Mouse (Mus musculus): ENCODE measurements around the gene Stmnd1.
"Not testable (repeated sequence)": the region's sequence is repeated elsewhere in the genome, so short reads cannot be mapped to it uniquely, and the experiment has no call there.

The Stmnd1 gene

GRCm38 (mm10) chr13:46273453-46274110 lies at the start of gene Stmnd1:
TSS of gene Stmnd1 (plus strand) at chr13:46273721.
- peak; percentile 38 for DNase-seq

- DNase-seq = peak; percentile 18
Observed at GRCm38 (mm10) chr13:46226956-46227355, 46.6 kb upstream of the Stmnd1 start.

GRCm38 (mm10) chr13:46227486-46227885 lies 46.0 kb upstream of the Stmnd1 start:
- DNase-seq = no peak

- DNase-seq = not testable (repeated sequence)
Observed at GRCm38 (mm10) chr13:46228750-46229149, 44.8 kb upstream of the Stmnd1 start.

GRCm38 (mm10) chr13:46231514-46232085 lies 41.9 kb upstream of the Stmnd1 start:
- DNase-seq = peak; percentile 39

- peak; percentile 18 for DNase-seq
Observed at GRCm38 (mm10) chr13:46237723-46238349, 35.7 kb upstream of the Stmnd1 start.

GRCm38 (mm10) chr13:46238796-46239195 lies 34.7 kb upstream of the Stmnd1 start:
- DNase-seq = peak; percentile 31

GRCm38 (mm10) chr13:46241391-46242188 lies 31.9 kb upstream of the Stmnd1 start:
- DNase-seq = no peak

- no peak for DNase-seq
Observed at GRCm38 (mm10) chr13:46253753-46254152, 19.8 kb upstream of the Stmnd1 start.

GRCm38 (mm10) chr13:46254171-46254570 lies 19.4 kb upstream of the Stmnd1 start:
- no peak for DNase-seq

GRCm38 (mm10) chr13:46255616-46256015 lies 17.9 kb upstream of the Stmnd1 start:
- no peak for DNase-seq

GRCm38 (mm10) chr13:46257847-46258246 lies 15.7 kb upstream of the Stmnd1 start:
- DNase-seq = peak; percentile 86

- DNase-seq = no peak
Observed at GRCm38 (mm10) chr13:46259526-46259925, 14.0 kb upstream of the Stmnd1 start.

GRCm38 (mm10) chr13:46261244-46261643 lies 12.3 kb upstream of the Stmnd1 start:
- DNase-seq = no peak

- no peak for DNase-seq
Observed at GRCm38 (mm10) chr13:46267783-46268182, 5.7 kb upstream of the Stmnd1 start.

GRCm38 (mm10) chr13:46268341-46268740 lies 5.2 kb upstream of the Stmnd1 start:
- DNase-seq = peak; percentile 64

GRCm38 (mm10) chr13:46268815-46269445 lies 4.6 kb upstream of the Stmnd1 start:
- DNase-seq = peak; percentile 64

GRCm38 (mm10) chr13:46272811-46273452 lies 589 bp upstream of the Stmnd1 start:
- DNase-seq = peak; percentile 44

- DNase-seq = no peak
Observed at GRCm38 (mm10) chr13:46275701-46276100, 2.2 kb downstream of the Stmnd1 start.

GRCm38 (mm10) chr13:46282543-46282942 lies 9.0 kb downstream of the Stmnd1 start:
- no peak for DNase-seq

- DNase-seq = no peak
Observed at GRCm38 (mm10) chr13:46287801-46288200, 14.3 kb downstream of the Stmnd1 start.

GRCm38 (mm10) chr13:46288372-46288771 lies 14.9 kb downstream of the Stmnd1 start:
- no peak for DNase-seq

Measured in kidney, postnatal 10 days (tissue).